Mouse (Mus musculus): ENCODE data around the gene Apol10a.

- TF ChIP-seq POLR2A (IDR thresholded peaks at IDR 0.05; ENCODE audit: borderline replicate concordance, extremely low read depth, low read depth, low read length): no peak
- no peak for TF ChIP-seq CTCF (IDR thresholded peaks at IDR 0.05; ENCODE audit: insufficient read depth, low read length)
Measured at GRCm38 (mm10) chr15:77533216-77533615, 56.4 kb downstream of the Apol10a start, which contains the start of gene Apol7c.
